Mouse (Mus musculus) stomach, postnatal 0 days (tissue): ENCODE results near the gene Rasl11a.

Experiments
- CTCF ChIP-seq: IDR thresholded peaks from 2 replicates; pipeline ENCODE4 v1.5.1; 2016; ENCODE audit warnings: antibody characterized with exemption, low read depth, mild to moderate bottlenecking, moderate library complexity
- EP300 ChIP-seq: optimal IDR thresholded peaks from 2 replicates; pipeline ENCODE3; 2016; ENCODE audit warnings: antibody characterized with exemption

DNA sequence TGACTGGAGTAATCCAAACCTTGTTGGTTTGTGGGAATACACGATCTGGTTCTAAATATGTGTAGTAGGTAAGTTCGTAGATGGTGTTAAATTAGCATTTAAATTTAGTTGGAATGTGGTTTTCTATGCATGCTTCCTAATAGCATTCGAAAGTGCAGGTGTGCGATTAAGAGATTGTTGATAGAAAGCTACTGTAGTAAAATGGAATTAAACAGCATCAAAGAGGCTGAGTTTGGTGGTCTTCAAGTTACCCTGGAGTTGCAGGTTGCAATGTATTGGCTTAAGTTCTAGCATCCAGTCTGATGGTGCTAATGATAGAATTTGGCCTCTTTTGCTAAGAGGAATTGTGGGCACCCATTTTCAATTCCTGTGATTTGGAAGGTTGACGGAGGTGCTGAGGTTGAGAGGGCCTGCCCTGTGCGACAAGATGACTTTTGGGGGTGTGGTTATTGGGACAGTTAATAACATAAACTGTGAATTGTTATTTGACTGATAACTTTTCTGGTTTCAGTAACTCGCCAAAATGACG is 11.1 kb upstream of the Rasl11a start:
- TF ChIP-seq CTCF (no peak), EP300 (no peak)
